Mouse (Mus musculus) liver, adult 2 months (tissue): ENCODE measurements at regions not wholly inside any gene's neighbourhood (a gene's known extent, or its start where the extent isn't known, plus 50 kb on each side); places are given as distances from the start of the nearest gene placed in this dataset.

Experiments used
- DNase-seq: peaks from one replicate; pipeline ENCODE4 v3.0.0-alpha.2; 2011; ENCODE audit warnings: low read depth, low spot score; ENCODE audit errors: extremely low read depth
- H3K27ac ChIP-seq: fragments of 200-500 bp; replicated peaks from 2 replicates; pipeline ENCODE4 v1.5.1; 2012; ENCODE audit warnings: low read depth, mild to moderate bottlenecking, control low read depth, inconsistent platforms, low read length; ENCODE audit not compliant: insufficient read depth
- H3K27me3 ChIP-seq: fragments of 200-500 bp; 2 replicates; pipeline ENCODE4 v1.6.1; 2012; ENCODE audit warnings: mild to moderate bottlenecking, moderate library complexity, low read length, inconsistent platforms; ENCODE audit not compliant: control insufficient read depth, insufficient read depth
- H3K36me3 ChIP-seq: fragments of 200-500 bp; 2 replicates; pipeline ENCODE4 v1.6.1; 2012; ENCODE audit warnings: low read length, inconsistent platforms; ENCODE audit not compliant: control insufficient read depth, insufficient read depth
- H3K4me1 ChIP-seq: fragments of 200-500 bp; 2 replicates; pipeline ENCODE4 v1.6.1; 2011; ENCODE audit warnings: low read length; ENCODE audit not compliant: control insufficient read depth, insufficient read depth
- H3K4me3 ChIP-seq: fragments of 200-500 bp; 2 replicates; pipeline ENCODE4 v1.5.1; 2011; ENCODE audit warnings: low read depth, mild to moderate bottlenecking, control low read depth, low read length, moderate library complexity; ENCODE audit not compliant: insufficient read depth
- H3K79me2 ChIP-seq: fragments of 200-500 bp; 2 replicates; pipeline ENCODE4 v1.6.1; 2012; ENCODE audit warnings: inconsistent platforms, mild to moderate bottlenecking, low read length, moderate library complexity; ENCODE audit not compliant: control insufficient read depth, insufficient read depth
- H3K9ac ChIP-seq: fragments of 200-500 bp; 2 replicates; pipeline ENCODE4 v1.6.1; 2012; ENCODE audit warnings: low read depth, mild to moderate bottlenecking, control low read depth, inconsistent platforms, low read length
- CTCF ChIP-seq: fragments of 200-500 bp; IDR thresholded peaks from 2 replicates; pipeline ENCODE4 v1.5.1; 2011; ENCODE audit warnings: low read depth, low read length, control low read depth
- POLR2A ChIP-seq: fragments of 200-500 bp; IDR thresholded peaks from 2 replicates; pipeline ENCODE4 v1.6.1; 2011; ENCODE audit warnings: low read length, control low read depth; ENCODE audit not compliant: insufficient read depth; ENCODE audit errors: extremely low read depth
- WGBS: fragments of 180-500 bp; shearing (Covaris S2); methylation state at CpG from one replicate; pipeline ENCODE4 v1.1.7; 2018; 5-methylcytosine and 5-hydroxymethylcytosine counted together

GRCm38 (mm10) chr6:99850706-99851105, 124.5 kb upstream of the Prok2 start:
- H3K27me3 ChIP-seq: no peaks in the 10 kb centered on the region
- no peak overlapping the region for H3K4me3 ChIP-seq
- no peak overlapping the region for H3K27ac ChIP-seq
- no peaks in the 10 kb centered on the region for H3K79me2 ChIP-seq
- 48% methylated on average over 1 of the region's 1 CpGs for WGBS
- no peak for DNase-seq
- H3K4me1 ChIP-seq: no peaks in the 10 kb centered on the region
- no peak for TF ChIP-seq CTCF
- TF ChIP-seq POLR2A: no peak
- H3K36me3 ChIP-seq: no peaks in the 10 kb centered on the region
- H3K9ac ChIP-seq: no peak overlapping the region

GRCm38 (mm10) chr6:99845508-99845846, 119.3 kb upstream of the Prok2 start:
- DNase-seq: no peak
- Histone ChIP-seq H3K36me3 (no peaks in the 10 kb centered on the region), H3K4me3 (no peak overlapping the region), H3K79me2 (no peaks in the 10 kb centered on the region), H3K9ac (no peak overlapping the region), H3K27ac (no peak overlapping the region), H3K27me3 (no peaks in the 10 kb centered on the region), H3K4me1 (no peaks in the 10 kb centered on the region)
- WGBS: 80% methylated on average over 4 of the region's 4 CpGs
- TF ChIP-seq CTCF (no peak), POLR2A (no peak)

GRCm38 (mm10) chr6:99844775-99845507, 118.7 kb upstream of the Prok2 start:
- H3K27ac ChIP-seq: no peak overlapping the region

GRCm38 (mm10) chr6:99843507-99843906, 117.3 kb upstream of the Prok2 start:
- no peaks in the 10 kb centered on the region for H3K4me1 ChIP-seq
- no peaks in the 10 kb centered on the region for H3K36me3 ChIP-seq
- H3K27ac ChIP-seq: no peak overlapping the region
- DNase-seq: no peak
- TF ChIP-seq POLR2A (no peak), CTCF (no peak)
- H3K79me2 ChIP-seq: no peaks in the 10 kb centered on the region
- WGBS: 83% methylated on average over 3 of the region's 3 CpGs
- no peak overlapping the region for H3K4me3 ChIP-seq
- H3K27me3 ChIP-seq: no peaks in the 10 kb centered on the region
- H3K9ac ChIP-seq: no peak overlapping the region

More at GRCm38 (mm10) chr6:99844775-99845507, 118.7 kb upstream of the Prok2 start:
- H3K27me3 ChIP-seq: no peaks in the 10 kb centered on the region
- WGBS: 66% methylated on average over 4 of the region's 4 CpGs
- DNase-seq: no peak
- no peaks in the 10 kb centered on the region for H3K36me3 ChIP-seq
- H3K4me1 ChIP-seq: no peaks in the 10 kb centered on the region
- H3K9ac ChIP-seq: no peak overlapping the region
- H3K79me2 ChIP-seq: no peaks in the 10 kb centered on the region
- no peak overlapping the region for H3K4me3 ChIP-seq
- TF ChIP-seq POLR2A: no peak
- no peak for TF ChIP-seq CTCF

- TF ChIP-seq POLR2A (no peak), CTCF (no peak)
- Histone ChIP-seq H3K27ac (no peak overlapping the region), H3K36me3 (no peaks in the 10 kb centered on the region), H3K9ac (no peak overlapping the region), H3K4me1 (no peaks in the 10 kb centered on the region), H3K4me3 (no peak overlapping the region), H3K27me3 (no peaks in the 10 kb centered on the region), H3K79me2 (no peaks in the 10 kb centered on the region)
- no peak for DNase-seq
These were observed 116.5 kb upstream of the Prok2 start for GRCm38 (mm10) chr6:99842723-99843122.

- TF ChIP-seq POLR2A: no peak
- no peak for TF ChIP-seq CTCF
- Histone ChIP-seq H3K4me3 (no peak overlapping the region), H3K4me1 (no peaks in the 10 kb centered on the region), H3K27me3 (no peaks in the 10 kb centered on the region), H3K27ac (no peak overlapping the region), H3K9ac (no peak overlapping the region), H3K79me2 (no peaks in the 10 kb centered on the region), H3K36me3 (no peaks in the 10 kb centered on the region)
- WGBS: 91% methylated on average over 6 of the region's 6 CpGs
- no peak for DNase-seq
These were observed 114.6 kb upstream of the Prok2 start for GRCm38 (mm10) chr6:99840823-99841222.
